In the genomic region with DNA sequence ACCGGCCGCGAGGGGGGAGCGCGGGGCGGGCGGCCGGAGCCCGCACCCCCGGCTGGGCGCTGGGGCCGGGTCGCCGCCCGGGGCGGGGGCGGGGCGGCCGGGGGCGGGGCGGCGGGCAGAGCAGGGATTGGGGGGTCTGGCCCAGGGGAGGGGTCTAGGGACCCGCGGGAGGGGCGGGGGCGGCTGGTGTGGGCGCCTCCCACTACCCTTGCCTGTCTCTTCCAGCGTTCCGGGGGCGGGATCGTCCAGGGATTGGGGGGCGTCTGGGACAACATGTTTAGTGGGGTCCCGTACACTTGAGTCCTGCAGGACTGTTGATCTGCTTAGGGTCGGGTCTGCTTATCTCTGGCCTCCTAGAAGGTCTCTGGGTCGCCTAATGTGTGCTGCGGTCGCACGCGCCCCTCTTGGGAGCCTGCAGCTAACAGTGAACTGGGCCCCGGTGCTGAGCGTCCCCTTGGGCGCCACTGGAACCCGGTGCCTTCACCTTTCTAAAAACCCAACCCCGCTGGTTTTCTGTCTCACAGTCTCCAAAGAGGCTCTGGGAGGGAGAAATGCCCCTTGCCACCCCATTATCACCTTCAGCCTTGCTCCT, we compare ENCODE assay signal across 10 mouse cellular contexts. TPM values are rescaled to one million over a fixed set of nuclear protein-coding genes. Genes with fewer than 3 reads are reported as not detected.
A peak's percentile ranks its signal among the peaks of the same experiment; 100 is the strongest.
DNase-seq lines count a peak whose midpoint lies in the region; ATAC-seq and TF ChIP-seq lines count a peak whose summit lies in the region.
"Had no signal": no experiment of that assay in that cellular context is flagged by ENCODE, and none has a peak within 500 bp of the region (broad histone marks: within the 10 kb centered on the region; RNA-seq: fewer than 3 reads in every experiment).

No protein-coding gene starts in this region.

- WGBS in heart, embryonic 16.5 days: 4% methylated on average over 25 of the region's 44 CpGs
- 3% methylated on average over 8 of the region's 44 CpGs for WGBS in embryonic facial prominence, embryonic 14.5 days
- WGBS in intestine, embryonic 16.5 days: 2% methylated on average over 26 of the region's 44 CpGs
- 2% methylated on average over 19 of the region's 44 CpGs for WGBS in midbrain, postnatal 0 days

- H3K4me2 ChIP-seq in heart, embryonic 16.5 days (ENCODE audit: low read depth, low read length): peak overlapping the region; percentile 96
- H3K4me2 ChIP-seq in embryonic facial prominence, embryonic 14.5 days (ENCODE audit: low read depth, low read length): peak overlapping the region; percentile 88
- peak overlapping the region; percentile 81 for H3K4me2 ChIP-seq in intestine, embryonic 16.5 days (ENCODE audit: low read depth, low read length)
- H3K4me2 ChIP-seq in midbrain, postnatal 0 days (ENCODE audit: low read depth, low read length, poor library complexity, severe bottlenecking): peak overlapping the region; percentile 69

- H3K4me3 ChIP-seq in heart, embryonic 16.5 days (ENCODE audit: low read length): peak overlapping the region; percentile 67
- peak overlapping the region; percentile 48 for H3K4me3 ChIP-seq in embryonic facial prominence, embryonic 14.5 days (ENCODE audit: low read depth, low read length)
- peak overlapping the region; percentile 48 for H3K4me3 ChIP-seq in intestine, embryonic 16.5 days (ENCODE audit: low read length)
- H3K4me3 ChIP-seq in midbrain, postnatal 0 days (ENCODE audit: low read depth, low read length): peak overlapping the region; percentile 38
- H3K4me3 ChIP-seq: myocyte had no signal

- intact Hi-C loops in heart, postnatal 14 days (cut with DNase I): no loop called here

- no peak overlapping the region for H3K27ac ChIP-seq in heart, embryonic 16.5 days (ENCODE audit: low read length)
- no peak overlapping the region for H3K27ac ChIP-seq in embryonic facial prominence, embryonic 14.5 days (replicated peaks; ENCODE audit: low read depth, low read length)
- no peak overlapping the region for H3K27ac ChIP-seq in intestine, embryonic 16.5 days (ENCODE audit: low read length)
- H3K27ac ChIP-seq in midbrain, postnatal 0 days (ENCODE audit: low read depth, low read length): no peak overlapping the region

- H3K9ac ChIP-seq in heart, embryonic 16.5 days (ENCODE audit: low read length): 0 out of 2 replicates have a peak overlapping the region, but pooled peaks have one; percentile 10
- H3K9ac ChIP-seq in embryonic facial prominence, embryonic 14.5 days (ENCODE audit: low read depth, low read length): peak overlapping the region; percentile 55
- 0 out of 2 replicates have a peak overlapping the region, but pooled peaks have one; percentile 35 for H3K9ac ChIP-seq in intestine, embryonic 16.5 days (ENCODE audit: low read depth, low read length)
- H3K9ac ChIP-seq in midbrain, postnatal 0 days (replicated peaks; ENCODE audit: low read length, poor library complexity, severe bottlenecking): no peak overlapping the region

- ATAC-seq in heart, embryonic 16.5 days (replicated peaks; ENCODE audit: extremely low read depth, insufficient read depth, low FRiP score): no peak
- ATAC-seq in embryonic facial prominence, embryonic 14.5 days (ENCODE audit: low read depth): no peak
- no peak for ATAC-seq in intestine, embryonic 16.5 days
- no peak for ATAC-seq in midbrain, postnatal 0 days (ENCODE audit: low FRiP score)
- ATAC-seq in activated CD4-positive, CD25-positive, alpha-beta regulatory T cell, adult 4 months: no peak

- TF ChIP-seq CTCF in midbrain, postnatal 0 days (IDR thresholded peaks at IDR 0.05): no peak

- peaks cover 73% of the 10 kb centered on the region for H3K27me3 ChIP-seq in heart, embryonic 16.5 days (ENCODE audit: control insufficient read depth, insufficient read depth, low read length)
- H3K27me3 ChIP-seq in embryonic facial prominence, embryonic 14.5 days (replicated peaks; ENCODE audit: control insufficient read depth, insufficient read depth, low read length): peaks cover 80% of the 10 kb centered on the region
- peaks cover 79% of the 10 kb centered on the region for H3K27me3 ChIP-seq in intestine, embryonic 16.5 days (replicated peaks; ENCODE audit: control insufficient read depth, insufficient read depth, low read length)
- H3K27me3 ChIP-seq in midbrain, postnatal 0 days (ENCODE audit: insufficient read depth, low read length): peaks cover 73% of the 10 kb centered on the region

- no peaks in the 10 kb centered on the region for H3K9me3 ChIP-seq in heart, embryonic 16.5 days (replicated peaks; ENCODE audit: control insufficient read depth, low read length)
- H3K9me3 ChIP-seq in embryonic facial prominence, embryonic 14.5 days (ENCODE audit: control insufficient read depth, low read length): no peaks in the 10 kb centered on the region
- no peaks in the 10 kb centered on the region for H3K9me3 ChIP-seq in intestine, embryonic 16.5 days (ENCODE audit: control insufficient read depth, low read length)
- no peaks in the 10 kb centered on the region for H3K9me3 ChIP-seq in midbrain, postnatal 0 days (ENCODE audit: low read length)

- DNase-seq in heart, postnatal 14 days: no peak
- no peak for DNase-seq in embryonic facial prominence, embryonic 14.5 days (ENCODE audit: low spot score)
- no peak for DNase-seq in midbrain, postnatal 0 days (ENCODE audit: low spot score)
- no peak for DNase-seq in cerebellum, adult 11-12 months
- no peak for DNase-seq in layer of hippocampus, postnatal 25 days (ENCODE audit: extremely low spot score in 1 of 2, low spot score in 1 of 2)

- no peaks in the 10 kb centered on the region for H3K36me3 ChIP-seq in heart, embryonic 16.5 days (ENCODE audit: control insufficient read depth, insufficient read depth)
- H3K36me3 ChIP-seq in embryonic facial prominence, embryonic 14.5 days (ENCODE audit: control insufficient read depth, insufficient read depth, low read length): no peaks in the 10 kb centered on the region
- no peaks in the 10 kb centered on the region for H3K36me3 ChIP-seq in intestine, embryonic 16.5 days (ENCODE audit: control insufficient read depth, insufficient read depth, low read length)
- H3K36me3 ChIP-seq in midbrain, postnatal 0 days (ENCODE audit: insufficient read depth, low read length): no peaks in the 10 kb centered on the region

- H3K4me1 ChIP-seq in heart, embryonic 16.5 days (ENCODE audit: control insufficient read depth, insufficient read depth, low read length): peaks cover 31% of the 10 kb centered on the region
- H3K4me1 ChIP-seq in embryonic facial prominence, embryonic 14.5 days (ENCODE audit: control insufficient read depth, insufficient read depth, low read length): peaks cover 25% of the 10 kb centered on the region; the same call in 1 of the 2 replicates
- H3K4me1 ChIP-seq in intestine, embryonic 16.5 days (ENCODE audit: control insufficient read depth, insufficient read depth, low read length): peaks cover 31% of the 10 kb centered on the region
- 0 out of 2 replicates have a peak, but pooled peaks cover 2% of the 10 kb centered on the region for H3K4me1 ChIP-seq in midbrain, postnatal 0 days (ENCODE audit: insufficient read depth, low read length)

RNA-seq across cellular contexts. Expression of a gene that starts 0.4 kb away (rescaled TPM):
- polyA plus RNA-seq in heart, embryonic 16.5 days (2015; fragmentation: Nextera tagmentation; extraction: Ambion mirVana): 0.12 and 0.47 TPM in 2 replicates
- total RNA-seq in heart, postnatal 14 days (2021): not detected
- 0.25 TPM in 1 of 2 replicates, not detected in the other for polyA plus RNA-seq in embryonic facial prominence, embryonic 14.5 days (2014; fragmentation: Nextera tagmentation; extraction: Ambion mirVana)
- 0.16 and 0.28 TPM in 2 replicates for polyA plus RNA-seq in intestine, embryonic 16.5 days (2015; fragmentation: Nextera tagmentation; extraction: Ambion mirVana)
- 1.3 TPM in 1 of 2 replicates, not detected in the other for total RNA-seq in midbrain, postnatal 0 days (2014; rRNA removed)
- not detected in 2 replicates for polyA plus RNA-seq in midbrain, postnatal 0 days (2015; fragmentation: Nextera tagmentation; extraction: Ambion mirVana)
- polyA plus RNA-seq in activated CD4-positive, CD25-positive, alpha-beta regulatory T cell, adult 4 months (2017; shearing (Covaris generic)): not detected
- total RNA-seq in layer of hippocampus, postnatal 25 days (2021): not detected
- total RNA-seq: layer of hippocampus, adult 8-10 months had no signal
- polyA plus RNA-seq: myocyte had no signal

RNA-seq across cellular contexts. Expression of a gene that starts 6.3 kb away (rescaled TPM):
- polyA plus RNA-seq in heart, embryonic 16.5 days (2015; fragmentation: Nextera tagmentation; extraction: Ambion mirVana): 9.0 and 9.2 TPM in 2 replicates
- total RNA-seq in heart, postnatal 14 days (2021): 10 to 100 TPM; 13.0 to 18.9 TPM
- 18.9 and 19.8 TPM in 2 replicates for polyA plus RNA-seq in embryonic facial prominence, embryonic 14.5 days (2014; fragmentation: Nextera tagmentation; extraction: Ambion mirVana)
- polyA plus RNA-seq in intestine, embryonic 16.5 days (2015; fragmentation: Nextera tagmentation; extraction: Ambion mirVana): 13.1 and 13.5 TPM in 2 replicates
- total RNA-seq in midbrain, postnatal 0 days (2014; rRNA removed): 26.1 and 40.2 TPM in 2 replicates
- 5.6 and 6.5 TPM in 2 replicates for polyA plus RNA-seq in midbrain, postnatal 0 days (2015; fragmentation: Nextera tagmentation; extraction: Ambion mirVana)
- polyA plus RNA-seq in activated CD4-positive, CD25-positive, alpha-beta regulatory T cell, adult 4 months (2017; shearing (Covaris generic)): 10 to 100 TPM; 26.7 to 70.7 TPM
- total RNA-seq in layer of hippocampus, postnatal 25 days (2021): 10 to 100 TPM; 10.4 to 10.9 TPM

RNA-seq across cellular contexts. Expression of a gene that starts 40.6 kb away (rescaled TPM):
- 33.3 and 33.7 TPM in 2 replicates for polyA plus RNA-seq in heart, embryonic 16.5 days (2015; fragmentation: Nextera tagmentation; extraction: Ambion mirVana)
- total RNA-seq in heart, postnatal 14 days (2021): 10 to 100 TPM; 65.7 TPM
- polyA plus RNA-seq in embryonic facial prominence, embryonic 14.5 days (2014; fragmentation: Nextera tagmentation; extraction: Ambion mirVana): 52.3 and 56.5 TPM in 2 replicates
- 24.5 and 25.0 TPM in 2 replicates for polyA plus RNA-seq in intestine, embryonic 16.5 days (2015; fragmentation: Nextera tagmentation; extraction: Ambion mirVana)
- 145 and 210 TPM in 2 replicates for total RNA-seq in midbrain, postnatal 0 days (2014; rRNA removed)
- 55.9 and 78.2 TPM in 2 replicates for polyA plus RNA-seq in midbrain, postnatal 0 days (2015; fragmentation: Nextera tagmentation; extraction: Ambion mirVana)
- polyA plus RNA-seq in activated CD4-positive, CD25-positive, alpha-beta regulatory T cell, adult 4 months (2017; shearing (Covaris generic)): 100 to 1,000 TPM; 146 to 151 TPM
- 100 to 1,000 TPM; 147 to 148 TPM for total RNA-seq in layer of hippocampus, postnatal 25 days (2021)
